Mouse (Mus musculus) lung, embryonic 16.5 days (tissue): ENCODE measurements at regions not wholly inside any gene's neighbourhood (a gene's known extent, or its start where the extent isn't known, plus 50 kb on each side); places are given as distances from the start of the nearest gene placed in this dataset.

Experiments used
- ATAC-seq: fragments of 200-750 bp; cut with Nextera tagmentation; 2 replicates; pipeline ENCODE4 v1.8.0; 2017; ENCODE audit warnings: low read depth, mild to moderate bottlenecking, moderate library complexity
- H3K27ac ChIP-seq: fragments of 300-500 bp; sonication (generic); 2 replicates; pipeline ENCODE4 v1.5.1; 2014; ENCODE audit warnings: mild to moderate bottlenecking, control low read depth, low read length
- H3K27me3 ChIP-seq: fragments of 300-500 bp; sonication (generic); 2 replicates; pipeline ENCODE4 v1.6.1; 2014; ENCODE audit warnings: low read depth, low read length, mixed read lengths; ENCODE audit not compliant: control insufficient read depth, insufficient read depth
- H3K36me3 ChIP-seq: fragments of 300-500 bp; sonication (generic); 2 replicates; pipeline ENCODE4 v1.6.1; 2014; ENCODE audit warnings: low read length; ENCODE audit not compliant: control insufficient read depth, insufficient read depth
- H3K4me1 ChIP-seq: fragments of 300-500 bp; sonication (generic); replicated peaks from 2 replicates; pipeline ENCODE4 v1.6.1; 2014; ENCODE audit warnings: low read length, mixed read lengths; ENCODE audit not compliant: control insufficient read depth, insufficient read depth
- H3K4me2 ChIP-seq: fragments of 300-500 bp; sonication (generic); 2 replicates; pipeline ENCODE4 v1.6.1; 2014; ENCODE audit warnings: low read depth, low read length, control low read depth
- H3K4me3 ChIP-seq: fragments of 300-500 bp; sonication (generic); 2 replicates; pipeline ENCODE4 v1.5.1; 2014; ENCODE audit warnings: mild to moderate bottlenecking, low read length, control low read depth
- H3K9ac ChIP-seq: fragments of 300-500 bp; sonication (generic); 2 replicates; pipeline ENCODE4 v1.6.1; 2014; ENCODE audit warnings: low read length, control low read depth
- H3K9me3 ChIP-seq: fragments of 300-500 bp; sonication (generic); 2 replicates; pipeline ENCODE4 v1.6.1; 2016; ENCODE audit warnings: low read length; ENCODE audit not compliant: control insufficient read depth
- WGBS: fragments of 180-500 bp; shearing (Covaris S2); extraction: QIAGEN DNeasy Blood & Tissue Kit; methylation state at CpG from one replicate; pipeline ENCODE4 v1.1.7; 2014; 5-methylcytosine and 5-hydroxymethylcytosine counted together

DNA sequence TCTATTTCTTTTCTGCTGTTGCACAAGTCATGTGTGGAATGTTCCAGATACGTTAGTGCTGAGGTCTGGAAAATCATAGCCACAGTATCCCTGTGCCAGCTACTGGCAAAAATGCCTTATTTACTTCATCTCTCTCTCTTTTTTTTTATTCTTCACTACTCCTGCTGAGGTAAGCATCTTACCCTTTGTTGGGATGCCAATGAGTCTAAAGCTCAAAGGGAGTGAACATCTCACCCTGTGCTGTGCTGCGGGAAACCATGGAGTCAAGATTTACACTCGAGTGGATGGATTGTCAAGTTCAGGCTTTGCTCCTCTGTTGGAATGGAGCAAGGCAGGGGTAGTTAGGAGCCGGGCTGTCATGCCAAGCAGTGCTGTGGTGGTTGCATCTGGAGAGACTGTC, 140.1 kb upstream of the Tmpo start:
- Histone ChIP-seq H3K9me3 (no peaks in the 10 kb centered on the region), H3K27me3 (no peaks in the 10 kb centered on the region), H3K4me1 (no peaks in the 10 kb centered on the region), H3K36me3 (no peaks in the 10 kb centered on the region), H3K4me3 (no peak overlapping the region), H3K27ac (no peak overlapping the region), H3K4me2 (no peak overlapping the region), H3K9ac (no peak overlapping the region)
- ATAC-seq: no peak
- 80% methylated on average over 4 of the region's 4 CpGs for WGBS

DNA sequence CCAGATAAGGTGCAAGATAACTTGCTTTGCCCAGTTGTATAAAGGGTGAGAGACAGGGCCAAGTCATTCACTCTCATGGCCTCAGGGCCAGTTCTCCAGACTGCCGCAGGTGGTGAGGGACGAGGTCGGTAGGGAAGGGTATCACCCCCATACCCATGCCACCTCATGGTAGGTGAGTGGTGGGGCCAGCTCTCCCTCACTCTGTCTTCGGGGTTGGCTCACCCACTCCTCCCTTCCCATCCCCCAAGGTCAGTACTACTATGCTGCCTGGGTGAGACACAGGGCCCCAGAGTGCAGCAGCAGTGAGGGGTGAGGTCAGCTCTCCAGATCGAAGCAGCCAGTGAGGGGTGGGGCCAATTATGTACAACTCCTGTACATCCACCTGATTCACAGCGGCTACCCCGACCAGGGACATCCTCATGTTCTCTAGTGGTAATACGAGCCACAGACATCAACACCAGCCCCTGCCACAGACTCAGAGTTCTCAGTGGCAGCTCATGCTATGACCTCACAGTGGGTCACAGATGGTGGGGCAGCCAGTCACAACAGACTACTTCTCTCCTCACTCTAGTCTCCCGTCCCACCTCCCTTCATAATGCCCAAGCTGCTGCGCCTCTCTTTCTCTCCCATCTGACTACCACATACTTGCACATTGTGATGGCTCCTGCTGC, 138.5 kb upstream of the Tmpo start:
- Histone ChIP-seq H3K4me1 (no peaks in the 10 kb centered on the region), H3K36me3 (no peaks in the 10 kb centered on the region), H3K9me3 (no peaks in the 10 kb centered on the region), H3K4me3 (no peak overlapping the region), H3K27ac (no peak overlapping the region), H3K27me3 (no peaks in the 10 kb centered on the region), H3K9ac (no peak overlapping the region), H3K4me2 (no peak overlapping the region)
- 75% methylated on average over 10 of the region's 10 CpGs for WGBS
- no peak for ATAC-seq

DNA sequence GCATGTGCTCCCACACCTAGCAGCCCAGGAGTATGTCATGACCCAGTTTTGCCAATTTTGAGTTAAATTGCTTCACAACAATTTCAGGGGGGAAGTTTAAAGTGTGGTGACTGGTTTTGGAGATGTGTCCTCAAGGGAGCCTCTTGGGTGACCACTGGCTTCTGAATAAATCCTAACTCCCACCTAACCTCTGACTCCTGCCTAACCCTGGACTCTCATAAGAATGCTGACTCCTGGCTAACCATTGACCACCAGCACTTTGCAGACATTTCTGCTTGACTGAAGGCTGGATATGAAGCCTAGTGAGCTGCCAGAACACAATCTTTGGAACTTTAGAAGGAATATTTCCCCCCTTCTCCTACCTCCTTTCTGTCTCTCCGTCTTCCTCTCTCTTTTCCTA, 133.3 kb upstream of the Tmpo start:
- H3K4me3 ChIP-seq: no peak overlapping the region
- no peak for ATAC-seq
- no peaks in the 10 kb centered on the region for H3K4me1 ChIP-seq
- no peaks in the 10 kb centered on the region for H3K36me3 ChIP-seq
- WGBS: 89% methylated on average over 1 of the region's 1 CpGs
- no peak overlapping the region for H3K27ac ChIP-seq
- no peak overlapping the region for H3K4me2 ChIP-seq
- no peaks in the 10 kb centered on the region for H3K27me3 ChIP-seq
- H3K9ac ChIP-seq: no peak overlapping the region
- no peaks in the 10 kb centered on the region for H3K9me3 ChIP-seq

DNA sequence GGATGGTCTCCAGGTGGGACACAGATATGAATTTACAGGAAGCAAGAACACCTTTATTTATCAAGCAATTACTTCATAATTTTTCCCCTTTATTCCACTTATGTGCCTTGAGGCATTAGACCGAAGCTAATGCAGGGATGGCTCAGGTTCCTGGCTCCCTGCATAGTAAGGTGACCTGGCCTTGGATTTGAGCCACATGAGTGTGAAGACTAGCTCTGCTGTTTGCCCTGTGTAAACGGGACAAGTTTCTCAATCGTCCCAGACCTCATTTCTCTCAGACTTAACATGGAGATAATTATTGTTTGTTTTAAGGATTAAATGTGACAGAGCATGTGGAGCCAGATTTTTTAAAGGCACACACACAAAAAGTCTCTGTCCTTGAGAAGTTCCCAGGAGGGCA, 132.2 kb upstream of the Tmpo start:
- no peak overlapping the region for H3K4me2 ChIP-seq
- no peak overlapping the region for H3K4me3 ChIP-seq
- H3K36me3 ChIP-seq: no peaks in the 10 kb centered on the region
- no peaks in the 10 kb centered on the region for H3K9me3 ChIP-seq
- H3K9ac ChIP-seq: no peak overlapping the region
- H3K27me3 ChIP-seq: no peaks in the 10 kb centered on the region
- H3K27ac ChIP-seq: no peak overlapping the region
- ATAC-seq: no peak
- 22% methylated on average over 3 of the region's 3 CpGs for WGBS
- no peaks in the 10 kb centered on the region for H3K4me1 ChIP-seq

- Histone ChIP-seq H3K4me2 (no peak overlapping the region), H3K4me3 (no peak overlapping the region), H3K9ac (no peak overlapping the region), H3K4me1 (no peaks in the 10 kb centered on the region), H3K27me3 (no peaks in the 10 kb centered on the region), H3K9me3 (no peaks in the 10 kb centered on the region), H3K36me3 (no peaks in the 10 kb centered on the region), H3K27ac (no peak overlapping the region)
- ATAC-seq: no peak
- WGBS: 58% methylated on average over 5 of the region's 5 CpGs
Observed at GRCm38 (mm10) chr10:91312913-91313312, 131.8 kb upstream of the Tmpo start.

DNA sequence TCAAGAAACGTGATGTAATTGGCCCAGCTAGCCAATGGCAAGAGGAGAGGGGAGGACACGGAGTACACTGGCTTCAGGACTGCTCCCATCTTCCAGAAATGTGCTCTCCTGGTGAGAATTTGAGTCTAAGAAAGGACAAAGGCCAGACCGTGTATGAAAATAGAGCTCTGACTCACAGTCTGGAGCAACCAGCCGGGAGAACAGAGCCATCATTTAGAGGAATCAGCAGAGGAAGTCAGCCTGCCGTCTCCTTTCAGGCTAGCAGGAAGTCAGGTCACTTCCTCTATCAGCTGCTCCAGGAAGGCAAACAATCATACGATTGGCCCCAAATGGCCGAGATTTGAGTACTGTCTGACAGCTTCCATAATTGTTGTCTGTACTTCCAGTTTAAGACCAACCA, 119.0 kb upstream of the Tmpo start:
- H3K9ac ChIP-seq: no peak overlapping the region
- H3K9me3 ChIP-seq: no peaks in the 10 kb centered on the region
- no peak for ATAC-seq
- H3K4me1 ChIP-seq: no peaks in the 10 kb centered on the region
- 40% methylated on average over 7 of the region's 7 CpGs for WGBS
- no peak overlapping the region for H3K27ac ChIP-seq
- H3K27me3 ChIP-seq: no peaks in the 10 kb centered on the region
- H3K36me3 ChIP-seq: no peaks in the 10 kb centered on the region
- no peak overlapping the region for H3K4me2 ChIP-seq
- no peak overlapping the region for H3K4me3 ChIP-seq

DNA sequence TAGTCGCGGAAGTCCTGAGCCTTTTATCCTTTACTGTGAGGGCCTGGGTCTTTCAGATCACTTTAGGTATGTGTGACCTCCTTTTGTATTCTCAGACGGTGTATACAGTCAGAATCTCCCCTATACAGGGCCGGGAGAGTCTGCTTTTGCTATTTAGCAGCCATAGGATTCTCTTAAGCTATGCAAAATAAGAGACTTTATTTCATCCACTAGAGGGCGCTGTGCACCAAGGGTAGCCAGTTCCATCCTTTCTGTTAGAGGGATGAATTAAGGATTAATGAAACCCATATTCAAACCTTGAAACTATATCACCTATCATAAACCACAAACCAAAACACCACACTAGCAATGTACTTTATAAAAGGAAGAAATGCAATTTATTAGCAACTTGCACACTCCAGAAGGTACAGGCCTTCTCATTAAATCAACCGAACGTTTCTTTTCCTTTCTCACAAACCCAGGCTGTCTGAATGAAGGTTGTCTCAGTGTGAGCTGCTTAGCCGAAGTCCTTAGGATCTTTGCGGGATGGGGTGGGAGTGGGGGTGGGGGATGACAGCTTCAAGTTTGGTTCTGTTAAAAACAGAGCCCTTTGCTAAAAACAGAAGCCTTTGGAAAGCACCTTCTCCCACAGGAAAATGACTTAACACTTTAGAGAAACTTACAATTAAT, 116.8 kb upstream of the Tmpo start:
- ATAC-seq: no peak
- Histone ChIP-seq H3K4me2 (no peak overlapping the region), H3K27ac (no peak overlapping the region), H3K27me3 (no peaks in the 10 kb centered on the region), H3K9me3 (no peaks in the 10 kb centered on the region), H3K36me3 (no peaks in the 10 kb centered on the region), H3K9ac (no peak overlapping the region), H3K4me1 (no peaks in the 10 kb centered on the region), H3K4me3 (no peak overlapping the region)
- 32% methylated on average over 9 of the region's 9 CpGs for WGBS

DNA sequence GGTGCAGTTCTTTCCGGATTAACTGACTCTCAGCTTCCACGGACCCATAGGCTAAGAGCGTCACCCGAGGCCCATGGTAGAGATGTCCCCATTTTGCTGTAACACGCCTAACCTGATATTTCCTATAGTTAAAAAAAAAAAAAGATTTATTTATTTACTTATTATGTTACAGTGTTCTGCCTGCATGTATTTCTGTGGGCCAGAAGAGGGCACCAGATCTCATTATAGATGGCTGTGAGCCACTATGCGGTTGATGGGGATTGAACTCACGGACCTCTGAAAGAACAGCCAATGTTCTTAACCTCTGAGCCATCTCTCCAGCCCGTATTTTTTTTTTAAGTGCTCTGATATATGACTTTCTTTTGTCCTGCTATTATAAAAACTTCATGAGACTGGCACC, 114.2 kb upstream of the Tmpo start:
- H3K36me3 ChIP-seq: no peaks in the 10 kb centered on the region
- H3K4me3 ChIP-seq: no peak overlapping the region
- no peak overlapping the region for H3K4me2 ChIP-seq
- H3K9ac ChIP-seq: no peak overlapping the region
- H3K4me1 ChIP-seq: no peaks in the 10 kb centered on the region
- H3K27ac ChIP-seq: no peak overlapping the region
- whole genome bisulfite sequencing: 80% methylated on average over 8 of the region's 8 CpGs
- ATAC-seq: no peak
- H3K27me3 ChIP-seq: no peaks in the 10 kb centered on the region
- H3K9me3 ChIP-seq: no peaks in the 10 kb centered on the region

DNA sequence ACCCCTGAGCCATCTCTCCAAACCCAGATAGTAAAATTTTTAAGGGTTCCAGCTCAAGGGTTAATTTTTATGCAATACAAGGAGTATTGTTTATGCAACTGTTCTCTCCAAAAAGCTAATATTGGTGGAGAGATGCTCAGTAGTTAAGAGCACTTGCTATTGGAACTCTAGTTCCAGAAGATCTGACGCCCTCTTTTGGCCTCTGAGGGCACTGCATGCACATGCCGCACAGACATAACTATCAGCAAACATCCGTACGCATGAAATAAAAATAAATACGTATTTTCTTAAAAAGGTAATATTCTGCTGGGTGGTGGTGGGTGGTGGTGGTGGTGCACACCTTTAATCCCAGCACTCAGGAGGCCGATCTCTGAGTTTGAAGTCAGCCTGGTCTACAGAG, 112.1 kb upstream of the Tmpo start:
- no peak for ATAC-seq
- H3K27me3 ChIP-seq: no peaks in the 10 kb centered on the region
- WGBS: 81% methylated on average over 6 of the region's 6 CpGs
- H3K4me1 ChIP-seq: no peaks in the 10 kb centered on the region
- no peak overlapping the region for H3K9ac ChIP-seq
- no peaks in the 10 kb centered on the region for H3K9me3 ChIP-seq
- H3K36me3 ChIP-seq: no peaks in the 10 kb centered on the region
- no peak overlapping the region for H3K27ac ChIP-seq
- no peak overlapping the region for H3K4me3 ChIP-seq
- no peak overlapping the region for H3K4me2 ChIP-seq
